ENCODE assay signal across 20 mouse cellular contexts in the genomic region with DNA sequence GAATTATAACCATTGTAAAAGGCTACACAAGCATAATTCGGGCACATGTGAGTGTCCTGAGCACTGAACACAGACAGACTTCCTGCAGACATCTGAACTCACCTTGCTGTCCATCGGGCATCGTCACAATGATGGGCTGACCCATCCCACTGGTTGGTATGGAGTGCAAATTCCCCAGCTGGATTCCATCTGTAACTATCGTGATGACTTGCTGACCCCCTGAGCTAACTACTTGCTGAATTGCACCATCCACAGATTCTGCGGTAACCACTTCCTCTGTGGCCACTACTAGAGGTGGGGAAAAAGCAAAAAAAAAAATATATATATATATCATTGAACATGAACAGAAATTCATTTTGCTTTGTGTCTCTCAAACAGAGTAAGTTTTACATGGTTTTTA.
"Had no signal": no experiment of that assay in that cellular context is flagged by ENCODE, and none has a peak within 500 bp of the region (broad histone marks: within the 10 kb centered on the region; RNA-seq: fewer than 3 reads in every experiment).

No protein-coding gene starts in this region.

- H3K4me3 ChIP-seq: lung, embryonic 15.5 days; megakaryocyte, embryonic 14.5 days; midbrain, embryonic 13.5 days; midbrain, embryonic 15.5 days; neural tube, embryonic 12.5 days had no signal

- H3K4me2 ChIP-seq: lung, embryonic 15.5 days; midbrain, embryonic 11.5 days; midbrain, embryonic 13.5 days; midbrain, embryonic 15.5 days; neural tube, embryonic 12.5 days had no signal

- H3K9ac ChIP-seq: liver, postnatal 0 days; lung, embryonic 15.5 days; midbrain, embryonic 13.5 days; midbrain, embryonic 15.5 days; neural tube, embryonic 12.5 days had no signal

- H3K9me3 ChIP-seq: lung, embryonic 15.5 days; megakaryocyte, embryonic 14.5 days; midbrain, embryonic 13.5 days; midbrain, embryonic 15.5 days; neural tube, embryonic 12.5 days had no signal

- DNase-seq: liver, postnatal 0 days; lung, adult 2 months; lung, postnatal 14 days; lung, postnatal 36 days; retina, postnatal 1 day; right cerebral cortex, adult 18-20 months; right cerebral cortex, postnatal 25 days; right cerebral cortex, postnatal 4 days; spleen, adult 18-20 months; thymus, adult 18-20 months; thymus, postnatal 14 days; thymus, postnatal 36 days had no signal

- H3K27me3 ChIP-seq: lung, embryonic 15.5 days; megakaryocyte, embryonic 14.5 days; midbrain, embryonic 13.5 days; midbrain, embryonic 15.5 days; neural tube, embryonic 12.5 days had no signal

- H3K4me1 ChIP-seq: lung, embryonic 15.5 days; midbrain, embryonic 13.5 days; midbrain, embryonic 15.5 days; neural tube, embryonic 12.5 days had no signal

- ATAC-seq: liver, postnatal 0 days; lung, postnatal 0 days; midbrain, embryonic 13.5 days; midbrain, embryonic 15.5 days had no signal

- H3K27ac ChIP-seq: lung, embryonic 15.5 days; macrophage; midbrain, embryonic 13.5 days; midbrain, embryonic 15.5 days; neural tube, embryonic 12.5 days had no signal
